Mouse (Mus musculus) midbrain, embryonic 12.5 days (tissue): Measurements from ENCODE around the gene Mfsd9. TPM values are rescaled to one million over a fixed set of nuclear protein-coding genes. Genes with fewer than 3 reads are reported as not detected.

ENCODE experiments used
- ATAC-seq: fragments of 200-750 bp; cut with Nextera tagmentation; 2 replicates; pipeline ENCODE4 v1.8.0; 2017; ENCODE audit warnings: low read depth, moderate TSS enrichment, moderate library complexity; ENCODE audit not compliant: low FRiP score
- H3K27ac ChIP-seq: fragments of 300-500 bp; sonication (generic); replicated peaks from 2 replicates; pipeline ENCODE4 v1.5.1; 2016; ENCODE audit warnings: mild to moderate bottlenecking
- H3K27me3 ChIP-seq: fragments of 300-500 bp; sonication (generic); 2 replicates; pipeline ENCODE4 v1.6.1; 2016; ENCODE audit warnings: mild to moderate bottlenecking
- H3K36me3 ChIP-seq: fragments of 300-500 bp; sonication (generic); 2 replicates; pipeline ENCODE4 v1.6.1; 2016
- H3K4me1 ChIP-seq: fragments of 300-500 bp; sonication (generic); 2 replicates; pipeline ENCODE4 v1.6.1; 2016
- H3K4me2 ChIP-seq: fragments of 300-500 bp; sonication (generic); replicated peaks from 2 replicates; pipeline ENCODE4 v1.6.1; 2016; ENCODE audit warnings: mild to moderate bottlenecking, moderate library complexity
- H3K4me3 ChIP-seq: fragments of 300-500 bp; sonication (generic); 2 replicates; pipeline ENCODE4 v1.5.1; 2016; ENCODE audit warnings: mild to moderate bottlenecking
- H3K9ac ChIP-seq: fragments of 300-500 bp; sonication (generic); replicated peaks from 2 replicates; pipeline ENCODE4 v1.6.1; 2016; ENCODE audit warnings: mild to moderate bottlenecking, moderate library complexity
- H3K9me3 ChIP-seq: fragments of 300-500 bp; sonication (generic); 2 replicates; pipeline ENCODE4 v1.6.1; 2016; ENCODE audit warnings: mild to moderate bottlenecking
- WGBS: fragments of 180-500 bp; shearing (Covaris S2); methylation state at CpG from one replicate; pipeline ENCODE4 v1.1.7; 2016; 5-methylcytosine and 5-hydroxymethylcytosine counted together
- polyA plus RNA-seq: library from polyadenylated mRNA; unstranded; fragments of >200 nt; fragmentation: Nextera tagmentation; extraction: Ambion mirVana; gene quantifications from 2 replicates; pipeline ENCODE4 v1.2.1, GENCODE M21; 2016

Mfsd9 gene
- polyA plus RNA-seq, 1 experiment from 2014 or later = 3.1 TPM

GRCm38 (mm10) chr1:40804118-40804517 is 13.6 kb upstream of the Mfsd9 start:
- Histone ChIP-seq H3K27ac (no peak overlapping the region), H3K4me1 (no peaks in the 10 kb centered on the region), H3K4me2 (no peak overlapping the region), H3K36me3 (no peaks in the 10 kb centered on the region), H3K9me3 (no peaks in the 10 kb centered on the region), H3K27me3 (no peaks in the 10 kb centered on the region), H3K4me3 (no peak overlapping the region), H3K9ac (no peak overlapping the region)
- ATAC-seq = no peak
- WGBS = 85% methylated on average over 12 of the region's 12 CpGs

- Histone ChIP-seq H3K27me3 (no peaks in the 10 kb centered on the region), H3K4me1 (no peaks in the 10 kb centered on the region), H3K9ac (no peak overlapping the region), H3K4me2 (no peak overlapping the region), H3K36me3 (no peaks in the 10 kb centered on the region), H3K27ac (no peak overlapping the region), H3K4me3 (no peak overlapping the region), H3K9me3 (no peaks in the 10 kb centered on the region)
- WGBS = 30% methylated on average over 3 of the region's 3 CpGs
- no peak for ATAC-seq
These were observed 12.3 kb upstream of the Mfsd9 start for GRCm38 (mm10) chr1:40802759-40803158.

GRCm38 (mm10) chr1:40800908-40801307 is 10.4 kb upstream of the Mfsd9 start:
- WGBS = 87% methylated on average over 5 of the region's 5 CpGs
- Histone ChIP-seq H3K9ac (no peak overlapping the region), H3K4me1 (no peaks in the 10 kb centered on the region), H3K27ac (no peak overlapping the region), H3K4me2 (no peak overlapping the region), H3K4me3 (no peak overlapping the region), H3K27me3 (no peaks in the 10 kb centered on the region), H3K36me3 (no peaks in the 10 kb centered on the region), H3K9me3 (no peaks in the 10 kb centered on the region)
- no peak for ATAC-seq

DNA sequence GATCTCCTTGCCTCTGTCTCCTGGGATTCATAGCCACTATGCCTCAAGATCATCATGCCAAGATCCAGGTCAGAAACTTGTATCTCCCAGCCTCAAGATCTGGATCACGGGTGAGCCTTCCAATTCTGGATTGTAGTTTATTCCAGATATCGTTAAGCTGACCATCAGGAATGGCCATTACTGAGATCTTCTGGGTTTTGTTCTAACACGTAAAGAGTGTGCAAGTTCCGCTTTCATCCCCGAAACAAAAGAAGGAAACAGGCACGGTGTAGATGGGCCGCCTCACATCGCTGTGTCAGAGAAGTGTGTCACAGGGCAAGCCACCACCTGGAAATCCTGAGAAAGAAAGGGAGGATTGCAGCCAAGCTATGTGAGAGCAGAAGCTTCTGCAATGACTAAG is 8.6 kb upstream of the Mfsd9 start:
- no peak overlapping the region for H3K4me2 ChIP-seq
- no peak overlapping the region for H3K4me3 ChIP-seq
- H3K27me3 ChIP-seq = no peaks in the 10 kb centered on the region
- no peak for ATAC-seq
- H3K27ac ChIP-seq = no peak overlapping the region
- H3K9me3 ChIP-seq = no peaks in the 10 kb centered on the region
- 89% methylated on average over 8 of the region's 8 CpGs for WGBS
- no peak overlapping the region for H3K9ac ChIP-seq
- H3K4me1 ChIP-seq = no peaks in the 10 kb centered on the region
- no peaks in the 10 kb centered on the region for H3K36me3 ChIP-seq

DNA sequence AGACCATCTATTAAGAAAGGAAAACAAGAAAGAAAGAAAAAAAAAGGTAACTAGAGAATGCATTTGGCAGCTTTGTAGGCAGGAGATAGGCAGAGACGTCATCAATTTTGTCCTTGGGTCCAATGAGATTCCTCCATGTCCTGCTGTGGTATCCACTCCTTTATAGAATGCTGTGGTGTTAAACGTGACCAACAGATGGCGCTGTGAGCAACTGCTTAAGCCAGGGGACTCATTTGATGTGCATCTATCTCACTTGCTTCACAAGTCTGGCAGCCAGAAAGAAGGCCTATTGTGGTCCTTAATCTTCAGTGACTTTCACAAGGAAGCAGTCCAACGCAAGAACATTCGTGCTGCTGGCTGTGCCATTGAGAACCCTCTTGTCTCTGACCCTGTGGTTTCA is 6.9 kb upstream of the Mfsd9 start:
- Histone ChIP-seq H3K9ac (no peak overlapping the region), H3K4me3 (no peak overlapping the region), H3K27ac (no peak overlapping the region), H3K36me3 (no peaks in the 10 kb centered on the region), H3K9me3 (no peaks in the 10 kb centered on the region), H3K4me1 (no peaks in the 10 kb centered on the region), H3K4me2 (no peak overlapping the region), H3K27me3 (no peaks in the 10 kb centered on the region)
- 18% methylated on average over 5 of the region's 5 CpGs for WGBS
- ATAC-seq = no peak

GRCm38 (mm10) chr1:40795508-40795907 is 5.0 kb upstream of the Mfsd9 start:
- no peak overlapping the region for H3K27ac ChIP-seq

DNA sequence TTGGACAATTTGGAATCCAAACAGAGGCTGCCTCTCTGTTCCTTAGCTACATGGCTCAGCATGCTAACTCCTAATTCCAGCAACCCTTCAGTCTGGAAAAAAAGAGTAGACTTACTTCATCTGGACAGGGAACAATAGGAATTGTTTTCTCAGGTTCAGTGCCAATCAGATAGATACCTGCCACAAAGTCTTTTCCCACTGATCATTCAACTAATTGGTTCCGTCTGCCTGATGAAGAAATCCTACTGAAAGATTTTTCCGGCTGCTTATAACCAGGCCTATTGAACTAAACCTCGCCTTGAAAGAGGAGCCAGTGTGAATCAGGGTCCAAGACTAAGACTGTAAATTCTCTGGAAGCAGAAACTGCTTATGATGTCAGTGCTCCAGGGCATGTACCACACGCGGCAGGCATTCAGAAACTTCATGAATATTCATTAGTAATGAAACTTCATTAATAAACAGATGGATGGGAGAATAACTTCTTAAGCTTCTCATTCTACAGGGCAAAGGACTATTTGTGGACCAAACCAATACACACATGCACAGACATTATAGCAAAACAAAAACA is 737 bp downstream of the Mfsd9 start:
- H3K27me3 ChIP-seq = no peaks in the 10 kb centered on the region
- no peak overlapping the region for H3K27ac ChIP-seq
- WGBS = 30% methylated on average over 5 of the region's 5 CpGs
- no peaks in the 10 kb centered on the region for H3K9me3 ChIP-seq
- 0 out of 2 replicates have a peak, but pooled peaks cover 5% of the 10 kb centered on the region for H3K4me1 ChIP-seq
- H3K9ac ChIP-seq = 0 out of 2 replicates have a peak overlapping the region, but pooled peaks have one; percentile 25
- peak; percentile 64 for ATAC-seq
- H3K4me2 ChIP-seq = peak overlapping the region; percentile 68
- H3K36me3 ChIP-seq = no peaks in the 10 kb centered on the region
- peak overlapping the region; percentile 59 for H3K4me3 ChIP-seq

More at GRCm38 (mm10) chr1:40795508-40795907, 5.0 kb upstream of the Mfsd9 start:
- Histone ChIP-seq H3K9ac (no peak overlapping the region), H3K4me2 (no peak overlapping the region), H3K4me1 (no peaks in the 10 kb centered on the region), H3K27me3 (no peaks in the 10 kb centered on the region), H3K9me3 (no peaks in the 10 kb centered on the region), H3K36me3 (no peaks in the 10 kb centered on the region), H3K4me3 (no peak overlapping the region)
- 96% methylated on average over 1 of the region's 1 CpGs for WGBS
- no peak for ATAC-seq

- Histone ChIP-seq H3K36me3 (no peaks in the 10 kb centered on the region), H3K4me2 (no peak overlapping the region), H3K4me3 (no peak overlapping the region), H3K27me3 (no peaks in the 10 kb centered on the region), H3K4me1 (0 out of 2 replicates have a peak, but pooled peaks cover 5% of the 10 kb centered on the region), H3K9ac (no peak overlapping the region), H3K9me3 (no peaks in the 10 kb centered on the region), H3K27ac (no peak overlapping the region)
- no peak for ATAC-seq
- WGBS = 82% methylated on average over 6 of the region's 6 CpGs
These were observed 1.5 kb downstream of the Mfsd9 start for GRCm38 (mm10) chr1:40788956-40789355.

- H3K9me3 ChIP-seq = no peaks in the 10 kb centered on the region
- ATAC-seq = no peak
- WGBS = 90% methylated on average over 11 of the region's 11 CpGs
- H3K9ac ChIP-seq = no peak overlapping the region
- H3K27ac ChIP-seq = no peak overlapping the region
- no peaks in the 10 kb centered on the region for H3K27me3 ChIP-seq
- 0 out of 2 replicates have a peak, but pooled peaks cover 5% of the 10 kb centered on the region for H3K4me1 ChIP-seq
- no peaks in the 10 kb centered on the region for H3K36me3 ChIP-seq
- H3K4me3 ChIP-seq = no peak overlapping the region
- H3K4me2 ChIP-seq = no peak overlapping the region
These were observed 4.5 kb downstream of the Mfsd9 start for GRCm38 (mm10) chr1:40785876-40786445.

DNA sequence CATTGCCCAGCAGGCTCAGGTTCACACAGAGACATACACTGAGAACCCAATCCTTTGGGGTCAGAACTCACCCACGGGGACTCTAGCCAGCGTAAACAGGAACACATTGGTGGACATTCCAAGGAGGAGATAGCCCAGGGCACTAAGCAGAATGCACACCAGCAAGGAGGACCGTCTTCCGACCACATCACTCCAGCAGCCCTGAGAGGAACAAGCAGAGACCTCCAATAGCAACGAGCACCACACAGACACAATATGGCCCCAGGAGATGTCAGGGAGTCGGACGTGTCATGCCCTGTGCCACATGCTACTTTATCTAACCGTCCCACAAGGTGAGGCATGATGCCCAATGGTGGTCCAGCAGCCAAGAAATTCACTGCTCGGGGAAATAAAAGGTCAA is 6.2 kb downstream of the Mfsd9 start:
- peaks cover 7% of the 10 kb centered on the region for H3K36me3 ChIP-seq
- ATAC-seq = no peak

GRCm38 (mm10) chr1:40783450-40783849 is 7.0 kb downstream of the Mfsd9 start:
- ATAC-seq = no peak

More for the DNA sequence above, 6.2 kb downstream of the Mfsd9 start:
- no peak overlapping the region for H3K27ac ChIP-seq
- no peaks in the 10 kb centered on the region for H3K4me1 ChIP-seq
- 0 out of 2 replicates have a peak, but pooled peaks cover 3% of the 10 kb centered on the region for H3K9me3 ChIP-seq
- no peak overlapping the region for H3K4me2 ChIP-seq
- no peaks in the 10 kb centered on the region for H3K27me3 ChIP-seq
- H3K4me3 ChIP-seq = no peak overlapping the region
- 92% methylated on average over 9 of the region's 9 CpGs for WGBS
- no peak overlapping the region for H3K9ac ChIP-seq

DNA sequence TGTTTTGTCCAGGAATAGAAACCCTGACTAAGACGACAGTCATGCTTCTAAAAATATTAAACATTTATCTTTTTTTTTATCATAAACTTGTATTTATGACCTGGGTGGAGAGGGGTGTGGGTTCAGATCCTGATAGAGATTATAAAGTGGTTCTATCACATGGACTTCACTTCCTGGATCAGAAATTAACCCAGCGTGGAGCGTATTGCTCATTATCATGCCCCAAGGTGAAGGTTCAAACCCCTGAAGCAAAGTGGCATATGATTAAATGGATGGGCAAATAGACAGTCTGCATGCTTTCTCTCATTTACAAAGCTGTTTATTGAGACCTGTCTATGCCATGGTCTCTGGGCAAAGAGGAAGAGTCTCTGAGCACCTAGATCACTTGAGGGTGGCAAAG is 13.7 kb downstream of the Mfsd9 start:
- no peak for ATAC-seq
- no peak overlapping the region for H3K4me2 ChIP-seq
- WGBS = 93% methylated on average over 3 of the region's 3 CpGs
- H3K36me3 ChIP-seq = peaks cover 16% of the 10 kb centered on the region
- H3K4me3 ChIP-seq = no peak overlapping the region
- H3K9ac ChIP-seq = no peak overlapping the region
- H3K4me1 ChIP-seq = no peaks in the 10 kb centered on the region
- no peak overlapping the region for H3K27ac ChIP-seq
- H3K9me3 ChIP-seq = peaks cover 11% of the 10 kb centered on the region
- no peaks in the 10 kb centered on the region for H3K27me3 ChIP-seq

More at GRCm38 (mm10) chr1:40783450-40783849, 7.0 kb downstream of the Mfsd9 start:
- H3K4me3 ChIP-seq = no peak overlapping the region
- H3K9ac ChIP-seq = no peak overlapping the region
- peaks cover 10% of the 10 kb centered on the region for H3K9me3 ChIP-seq
- 96% methylated on average over 7 of the region's 7 CpGs for WGBS
- H3K27ac ChIP-seq = no peak overlapping the region
- H3K4me2 ChIP-seq = no peak overlapping the region
- no peaks in the 10 kb centered on the region for H3K4me1 ChIP-seq
- H3K27me3 ChIP-seq = no peaks in the 10 kb centered on the region
- H3K36me3 ChIP-seq = peaks cover 15% of the 10 kb centered on the region
